Mouse (Mus musculus): ENCODE measurements around the gene Msi2. TPM values are rescaled to one million over a fixed set of nuclear protein-coding genes. Genes with fewer than 3 reads are reported as not detected.

Msi2 gene
- polyA plus RNA-seq, 1 experiment from 2014 or later: 10.0 TPM

GRCm38 (mm10) chr11:88295298-88295697, 423.0 kb downstream of the Msi2 start:
- H3K9ac ChIP-seq (ENCODE audit: low read depth, low read length): no peak overlapping the region
- ATAC-seq: peak; percentile 31; the same call in 1 of the 2 replicates
- 38% methylated on average over 5 of the region's 5 CpGs for WGBS
- no peaks in the 10 kb centered on the region; the same call in 1 of the 2 replicates for H3K4me1 ChIP-seq (ENCODE audit: control insufficient read depth, insufficient read depth, low read length)
- no peak overlapping the region for H3K4me3 ChIP-seq (ENCODE audit: low read length)
- H3K4me2 ChIP-seq (ENCODE audit: low read depth, low read length): no peak overlapping the region
- H3K36me3 ChIP-seq (ENCODE audit: control insufficient read depth, insufficient read depth, low read length): no peaks in the 10 kb centered on the region
- no peaks in the 10 kb centered on the region for H3K9me3 ChIP-seq (ENCODE audit: control insufficient read depth, low read length)
- H3K27me3 ChIP-seq (replicated peaks; ENCODE audit: control insufficient read depth, insufficient read depth, low read length): no peaks in the 10 kb centered on the region
- no peak overlapping the region for H3K27ac ChIP-seq (ENCODE audit: low read length)

GRCm38 (mm10) chr11:88294394-88294710, 424.0 kb downstream of the Msi2 start:
- no peaks in the 10 kb centered on the region for H3K36me3 ChIP-seq (ENCODE audit: control insufficient read depth, insufficient read depth, low read length)
- 0 out of 2 replicates have a peak overlapping the region, but pooled peaks have one; percentile 8 for H3K9ac ChIP-seq (ENCODE audit: low read depth, low read length)
- no peak for ATAC-seq
- H3K27me3 ChIP-seq (replicated peaks; ENCODE audit: control insufficient read depth, insufficient read depth, low read length): no peaks in the 10 kb centered on the region
- H3K4me2 ChIP-seq (ENCODE audit: low read depth, low read length): peak overlapping the region; percentile 14; the same call in 1 of the 2 replicates
- no peaks in the 10 kb centered on the region for H3K9me3 ChIP-seq (ENCODE audit: control insufficient read depth, low read length)
- no peak overlapping the region for H3K27ac ChIP-seq (ENCODE audit: low read length)
- WGBS: 39% methylated on average over 17 of the region's 17 CpGs
- H3K4me3 ChIP-seq (ENCODE audit: low read length): no peak overlapping the region
- no peaks in the 10 kb centered on the region; the same call in 1 of the 2 replicates for H3K4me1 ChIP-seq (ENCODE audit: control insufficient read depth, insufficient read depth, low read length)

GRCm38 (mm10) chr11:88293631-88294393, 424.5 kb downstream of the Msi2 start, which contains the start of gene Ccdc182:
TSS of gene Ccdc182 (plus strand) at chr11:88294058.
- no peak for ATAC-seq
- Histone ChIP-seq H3K9ac (ENCODE audit: low read depth, low read length) (0 out of 2 replicates have a peak within 1 kb of the TSS, but pooled peaks have one; percentile 8), H3K9me3 (ENCODE audit: control insufficient read depth, low read length) (no peaks in the 10 kb centered on the region), H3K4me1 (ENCODE audit: control insufficient read depth, insufficient read depth, low read length) (no peaks in the 10 kb centered on the region; the same call in 1 of the 2 replicates), H3K36me3 (ENCODE audit: control insufficient read depth, insufficient read depth, low read length) (no peaks in the 10 kb centered on the region), H3K4me3 (ENCODE audit: low read length) (no peak within 1 kb of the TSS), H3K4me2 (ENCODE audit: low read depth, low read length) (peak within 1 kb of the TSS; percentile 14; the same call in 1 of the 2 replicates), H3K27ac (ENCODE audit: low read length) (no peak within 1 kb of the TSS), H3K27me3 (replicated peaks; ENCODE audit: control insufficient read depth, insufficient read depth, low read length) (no peaks in the 10 kb centered on the region)
- WGBS: 48% methylated on average over 20 of the region's 20 CpGs

- WGBS: 41% methylated on average over 4 of the region's 4 CpGs
- H3K27ac ChIP-seq (ENCODE audit: low read length): no peak overlapping the region
- no peaks in the 10 kb centered on the region for H3K27me3 ChIP-seq (replicated peaks; ENCODE audit: control insufficient read depth, insufficient read depth, low read length)
- no peak for ATAC-seq
- no peak overlapping the region for H3K4me3 ChIP-seq (ENCODE audit: low read length)
- H3K4me1 ChIP-seq (ENCODE audit: control insufficient read depth, insufficient read depth, low read length): no peaks in the 10 kb centered on the region
- H3K9ac ChIP-seq (ENCODE audit: low read depth, low read length): no peak overlapping the region
- no peaks in the 10 kb centered on the region for H3K9me3 ChIP-seq (ENCODE audit: control insufficient read depth, low read length)
- H3K36me3 ChIP-seq (ENCODE audit: control insufficient read depth, insufficient read depth, low read length): no peaks in the 10 kb centered on the region
- H3K4me2 ChIP-seq (ENCODE audit: low read depth, low read length): no peak overlapping the region
Measured at GRCm38 (mm10) chr11:88291688-88292087, 426.6 kb downstream of the Msi2 start.

- no peak overlapping the region for H3K4me2 ChIP-seq (ENCODE audit: low read depth, low read length)
- H3K9me3 ChIP-seq (ENCODE audit: control insufficient read depth, low read length): no peaks in the 10 kb centered on the region
- no peaks in the 10 kb centered on the region for H3K27me3 ChIP-seq (replicated peaks; ENCODE audit: control insufficient read depth, insufficient read depth, low read length)
- H3K9ac ChIP-seq (ENCODE audit: low read depth, low read length): no peak overlapping the region
- no peaks in the 10 kb centered on the region for H3K4me1 ChIP-seq (ENCODE audit: control insufficient read depth, insufficient read depth, low read length)
- no peaks in the 10 kb centered on the region for H3K36me3 ChIP-seq (ENCODE audit: control insufficient read depth, insufficient read depth, low read length)
- H3K4me3 ChIP-seq (ENCODE audit: low read length): no peak overlapping the region
- no peak overlapping the region for H3K27ac ChIP-seq (ENCODE audit: low read length)
- no peak for ATAC-seq
- 58% methylated on average over 4 of the region's 4 CpGs for WGBS
Measured at GRCm38 (mm10) chr11:88291245-88291644, 427.1 kb downstream of the Msi2 start.

Small RNA genes lying within 50 kb of the gene (microRNA-seq; reads per million reads assigned to microRNA genes)
- gene Mir378b: 4.1 reads per million, percentile 11 among the genes with 10 or more reads in this experiment

Other genes starting within 250 kb of the Msi2 start
- 27.5 and 28.7 TPM in 2 replicates for gene Akap1, start 146.1 kb upstream of the Msi2 start, polyA plus RNA-seq (2015; fragmentation: Nextera tagmentation; extraction: Ambion mirVana)
- 168 and 189 TPM in 2 replicates for gene Scpep1, start 237.0 kb upstream of the Msi2 start, polyA plus RNA-seq (2015; fragmentation: Nextera tagmentation; extraction: Ambion mirVana)
- not detected in 2 replicates for gene Elobl, start 248.4 kb upstream of the Msi2 start, polyA plus RNA-seq (2015; fragmentation: Nextera tagmentation; extraction: Ambion mirVana)